Mouse (Mus musculus) MEL (cell line): ENCODE results near the gene Brat1. TPM values are rescaled to one million over a fixed set of nuclear protein-coding genes. Genes with fewer than 3 reads are reported as not detected.

ENCODE experiments used
- DNase-seq: peaks from one replicate; pipeline ENCODE4 v3.0.0; 2011; ENCODE audit warnings: low read depth, low spot score
- H3K27ac ChIP-seq: 2 replicates; pipeline ENCODE4 v1.5.1; 2012; ENCODE audit warnings: low read depth, mild to moderate bottlenecking, control low read depth, low read length, moderate library complexity; ENCODE audit not compliant: control insufficient read depth
- H3K27me3 ChIP-seq, 2 experiments: fragments of 150-350 bp in 1 of 2; sonication (generic) in 1 of 2; 2 replicates each; pipeline ENCODE4 v1.6.1; 2012; ENCODE audit warnings: low read length in 2 of 2, mild to moderate bottlenecking in 2 of 2, improper control_type of control experiment in 1 of 2, moderate library complexity in 1 of 2; ENCODE audit not compliant: insufficient read depth in 2 of 2, control insufficient read depth in 1 of 2
- H3K36me3 ChIP-seq, 2 experiments: 2 replicates each; pipeline ENCODE4 v1.6.1; 2012 to 2014; ENCODE audit warnings: low read length in 2 of 2, improper control_type of control experiment in 1 of 2, inconsistent platforms in 1 of 2, mild to moderate bottlenecking in 1 of 2; ENCODE audit not compliant: insufficient read depth in 2 of 2, control insufficient read depth in 1 of 2
- H3K4me1 ChIP-seq, 2 experiments: fragments of 150-350 bp in 1 of 2; sonication (generic) in 1 of 2; 2 replicates each; pipeline ENCODE4 v1.6.1; 2012; ENCODE audit warnings: low read length in 2 of 2, improper control_type of control experiment in 1 of 2, mild to moderate bottlenecking in 1 of 2; ENCODE audit not compliant: insufficient read depth in 2 of 2, control insufficient read depth in 1 of 2
- H3K4me3 ChIP-seq, 2 experiments: fragments of 150-350 bp in 1 of 2; sonication (generic) in 1 of 2; 2 replicates each; pipeline ENCODE4 v1.5.1; 2012; ENCODE audit warnings: low read depth in 2 of 2, low read length in 2 of 2, mild to moderate bottlenecking in 2 of 2, moderate library complexity in 2 of 2, control low read depth in 1 of 2, improper control_type of control experiment in 1 of 2; ENCODE audit not compliant: control insufficient read depth in 1 of 2, insufficient read depth in 1 of 2
- H3K79me2 ChIP-seq: 2 replicates; pipeline ENCODE4 v1.6.1; 2012; ENCODE audit warnings: mild to moderate bottlenecking, low read length, moderate library complexity; ENCODE audit not compliant: control insufficient read depth, poor library complexity, insufficient read depth
- H3K9ac ChIP-seq: 2 replicates; pipeline ENCODE4 v1.6.1; 2012; ENCODE audit warnings: low read depth, mild to moderate bottlenecking, control low read depth, low read length, moderate library complexity; ENCODE audit not compliant: control insufficient read depth, poor library complexity, severe bottlenecking
- H3K9me3 ChIP-seq: fragments of 150-350 bp; sonication (generic); replicated peaks from 2 replicates; pipeline ENCODE4 v1.6.1; 2012; ENCODE audit warnings: mild to moderate bottlenecking, low read length, improper control_type of control experiment, moderate library complexity; ENCODE audit not compliant: insufficient read depth
- CTCF ChIP-seq, 3 experiments: IDR thresholded peaks in 2 of 3; conservative IDR thresholded peaks in 1 of 3; 2 replicates each; pipeline ENCODE4 v1.5.1; 2011 to 2012; ENCODE audit warnings: low read length in 3 of 3, low read depth in 2 of 3, mild to moderate bottlenecking in 2 of 3, improper control_type of control experiment in 1 of 3, inconsistent platforms in 1 of 3, mixed read lengths in 1 of 3, moderate library complexity in 1 of 3; ENCODE audit not compliant: control insufficient read depth in 1 of 3, insufficient read depth in 1 of 3, poor library complexity in 1 of 3, severe bottlenecking in 1 of 3
- GABPA ChIP-seq: IDR thresholded peaks from 2 replicates; pipeline ENCODE4 v1.6.1; 2012; ENCODE audit warnings: low read depth, mild to moderate bottlenecking, inconsistent platforms, low read length, improper control_type of control experiment, moderate library complexity
- MAZ ChIP-seq: IDR thresholded peaks from 2 replicates; pipeline ENCODE4 v1.6.1; 2012; ENCODE audit warnings: low read depth, mild to moderate bottlenecking, inconsistent platforms, low read length, improper control_type of control experiment
- MYC ChIP-seq: IDR thresholded peaks from 2 replicates; pipeline ENCODE4 v1.6.1; 2011; ENCODE audit warnings: low read depth, mild to moderate bottlenecking, low read length, improper control_type of control experiment, moderate library complexity
- POLR2AphosphoS5 ChIP-seq: IDR thresholded peaks from 2 replicates; pipeline ENCODE4 v1.6.1; 2012; ENCODE audit warnings: low read depth, borderline replicate concordance, mild to moderate bottlenecking, inconsistent platforms, low read length, moderate library complexity, mixed read lengths
- SMC3 ChIP-seq: IDR thresholded peaks from 2 replicates; pipeline ENCODE4 v1.6.1; 2011; ENCODE audit warnings: low read depth, low read length, improper control_type of control experiment
- TAL1 ChIP-seq: IDR thresholded peaks from 2 replicates; pipeline ENCODE4 v1.6.1; 2012; ENCODE audit warnings: mild to moderate bottlenecking, inconsistent platforms, low read length, moderate library complexity, mixed read lengths
- TBP ChIP-seq: IDR thresholded peaks from 2 replicates; pipeline ENCODE4 v1.8.0; 2011; ENCODE audit warnings: low read depth, low read length, improper control_type of control experiment
- UBTF ChIP-seq: IDR thresholded peaks from 2 replicates; pipeline ENCODE4 v1.6.1; 2012; ENCODE audit warnings: low read depth, mild to moderate bottlenecking, inconsistent platforms, low read length, improper control_type of control experiment, moderate library complexity, borderline replicate concordance; ENCODE audit not compliant: insufficient read depth
- USF1 ChIP-seq: IDR thresholded peaks from 2 replicates; pipeline ENCODE4 v1.6.1; 2014; ENCODE audit warnings: low read depth, mild to moderate bottlenecking, inconsistent platforms, low read length, improper control_type of control experiment, moderate library complexity
- polyA plus RNA-seq, 2 experiments: library from polyadenylated mRNA; stranded (reverse) in 1 of 2; unstranded in 1 of 2; fragments of >175 nt in 1 of 2; fragments of >200 nt in 1 of 2; gene quantifications; 2 replicates each; pipeline versions ENCODE4 v1.2.1 to v1.2.4; 2012; ENCODE audit warnings: low replicate concordance in 2 of 2, low read depth in 1 of 2; ENCODE audit not compliant: insufficient read length in 2 of 2, insufficient read depth in 1 of 2, missing spikeins in 1 of 2
- total RNA-seq: library from RNA; depleted of rRNA; stranded (reverse); fragments of 300-350 nt; gene quantifications from 2 replicates; pipeline ENCODE4 v1.2.3, GENCODE M21; 2012

Brat1 gene
- total and polyA plus RNA-seq, 3 experiments, result 13.7 to 14.2 TPM; not detected in 1

- H3K4me3 ChIP-seq, result no peak overlapping the region
- no peaks in the 10 kb centered on the region for H3K36me3 ChIP-seq
- no peak for DNase-seq
- no peaks in the 10 kb centered on the region for H3K9me3 ChIP-seq
- H3K27me3 ChIP-seq, result no peaks in the 10 kb centered on the region
- no peak overlapping the region for H3K9ac ChIP-seq
- no peak for TF ChIP-seq CTCF (IDR thresholded peaks at IDR 0.05 in 2 of 3, conservative IDR thresholded peaks at IDR 0.05 in 1 of 3; ENCODE audit: control insufficient read depth in 1 of 3, insufficient read depth in 1 of 3, low read depth in 2 of 3, low read length in 3 of 3, poor library complexity in 1 of 3, severe bottlenecking in 1 of 3)
- no peaks in the 10 kb centered on the region for H3K79me2 ChIP-seq
- H3K27ac ChIP-seq, result no peak overlapping the region
- no peaks in the 10 kb centered on the region for H3K4me1 ChIP-seq
Measured at GRCm38 (mm10) chr5:140677137-140677536, 27.7 kb upstream of the Brat1 start.

DNA sequence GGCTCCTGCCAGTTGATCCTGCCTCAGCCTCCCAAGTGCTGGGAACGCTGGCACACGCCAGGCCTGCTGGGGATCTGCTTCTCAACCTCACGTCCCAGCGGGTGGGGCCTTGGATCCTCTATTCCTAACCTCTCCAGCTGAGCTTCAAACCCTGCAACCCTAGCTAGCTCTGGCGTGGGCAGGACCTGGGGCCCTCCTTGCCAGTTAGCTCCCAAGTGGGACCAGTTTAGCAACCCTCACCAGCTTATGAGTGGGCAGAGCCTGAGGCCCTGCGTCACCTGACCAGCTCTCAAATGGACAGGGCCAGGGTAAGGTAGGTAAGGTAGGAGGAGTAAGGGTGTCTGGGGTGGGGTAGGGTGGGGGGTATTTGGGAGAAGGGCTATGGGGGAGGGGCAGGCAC, 24.8 kb upstream of the Brat1 start:
- Histone ChIP-seq H3K27me3 (no peaks in the 10 kb centered on the region), H3K4me3 (no peak overlapping the region), H3K9me3 (no peaks in the 10 kb centered on the region), H3K79me2 (no peaks in the 10 kb centered on the region), H3K36me3 (no peaks in the 10 kb centered on the region), H3K4me1 (no peaks in the 10 kb centered on the region), H3K9ac (no peak overlapping the region), H3K27ac (no peak overlapping the region)
- DNase-seq, result no peak
- no peak for TF ChIP-seq GABPA
- no peak for TF ChIP-seq TAL1
- TF ChIP-seq POLR2AphosphoS5, result no peak
- no peak for TF ChIP-seq UBTF
- no peak for TF ChIP-seq SMC3

GRCm38 (mm10) chr5:140680950-140681349, 23.9 kb upstream of the Brat1 start:
- no peak for DNase-seq
- Histone ChIP-seq H3K9me3 (no peaks in the 10 kb centered on the region), H3K4me1 (no peaks in the 10 kb centered on the region), H3K4me3 (no peak overlapping the region), H3K27me3 (no peaks in the 10 kb centered on the region), H3K79me2 (no peaks in the 10 kb centered on the region), H3K27ac (no peak overlapping the region), H3K36me3 (no peaks in the 10 kb centered on the region), H3K9ac (no peak overlapping the region)
- TF ChIP-seq GABPA (no peak), MAZ (no peak), USF1 (no peak), MYC (no peak), TBP (no peak), CTCF (IDR thresholded peaks at IDR 0.05 in 2 of 3, conservative IDR thresholded peaks at IDR 0.05 in 1 of 3; ENCODE audit: control insufficient read depth in 1 of 3, insufficient read depth in 1 of 3, low read depth in 2 of 3, low read length in 3 of 3, poor library complexity in 1 of 3, severe bottlenecking in 1 of 3) (no peak)
